Mouse (Mus musculus) cerebellum, adult 2 months (tissue): ENCODE measurements around the gene Frmd4a.

Source experiments
- CTCF ChIP-seq: fragments of 200-500 bp; IDR thresholded peaks from 2 replicates; pipeline ENCODE4 v1.5.1; 2011; ENCODE audit warnings: low read depth, mild to moderate bottlenecking, control low read depth, low read length, moderate library complexity, borderline replicate concordance; ENCODE audit not compliant: insufficient read depth
- POLR2A ChIP-seq: fragments of 200-500 bp; IDR thresholded peaks from 2 replicates; pipeline ENCODE4 v1.6.1; 2011; ENCODE audit warnings: low read length, control low read depth, borderline replicate concordance; ENCODE audit not compliant: insufficient read depth

DNA sequence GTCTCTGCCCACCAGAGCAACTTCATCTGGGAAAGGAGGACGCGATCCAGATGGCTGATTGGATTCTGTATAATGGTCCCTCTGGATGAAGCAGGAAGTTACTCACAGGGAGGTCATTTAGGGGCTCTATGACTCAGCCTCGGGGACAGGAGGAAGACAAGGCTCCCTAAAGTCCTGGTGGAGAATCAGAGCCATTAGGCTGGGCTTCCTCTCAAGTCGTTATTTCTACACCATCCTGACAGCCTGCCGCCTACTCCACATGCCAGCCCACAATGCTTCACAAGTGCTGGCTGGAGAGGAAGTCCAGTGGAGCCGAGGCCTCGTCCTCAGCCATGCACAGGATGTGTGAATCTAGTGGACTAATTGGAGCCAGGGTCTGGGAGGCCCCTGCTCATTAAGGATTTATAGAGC lies 537.7 kb downstream of the Frmd4a start:
- TF ChIP-seq POLR2A (no peak), CTCF (no peak)
